Comparison of ENCODE assay signal across 12 mouse cellular contexts in the genomic region with DNA sequence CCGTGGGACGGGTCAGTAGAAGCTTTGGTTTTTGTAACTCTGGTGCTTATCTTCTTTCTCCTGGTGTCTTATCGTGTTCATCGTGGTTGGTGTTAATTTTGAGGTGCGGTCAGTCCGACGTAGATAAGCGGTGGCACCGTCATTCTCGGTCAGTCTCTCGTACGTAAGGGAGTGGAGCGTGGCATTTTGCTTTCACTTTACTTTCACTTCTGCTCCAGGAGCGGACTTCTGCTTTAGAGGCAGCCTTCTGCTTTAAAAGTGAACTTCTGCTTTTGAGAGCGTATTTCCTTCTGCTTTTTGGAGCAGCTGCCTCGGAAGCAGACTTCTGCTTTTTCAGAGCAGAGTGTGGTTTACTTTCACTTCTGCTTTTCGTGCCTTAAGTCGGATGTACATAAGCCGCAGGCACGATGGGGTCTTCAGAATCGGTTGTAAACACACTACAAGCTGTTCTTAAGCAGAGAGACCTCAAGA.
DNase-seq lines count a peak whose midpoint lies in the region; ATAC-seq and TF ChIP-seq lines count a peak whose summit lies in the region.
"Had no signal": no experiment of that assay in that cellular context is flagged by ENCODE, and none has a peak within 500 bp of the region (broad histone marks: within the 10 kb centered on the region; RNA-seq: fewer than 3 reads in every experiment).

No protein-coding gene starts in this region.

- peaks cover 36% of the 10 kb centered on the region for H3K9me3 ChIP-seq in liver, embryonic 11.5 days (ENCODE audit: control insufficient read depth, low read length)

- peak; percentile 39 for ATAC-seq in liver, embryonic 11.5 days (replicated peaks; ENCODE audit: low FRiP score)

- peak overlapping the region; percentile 18; the same call in 1 of the 2 replicates for H3K9ac ChIP-seq in liver, embryonic 11.5 days (ENCODE audit: low read depth, low read length)
- H3K9ac ChIP-seq: embryonic facial prominence, embryonic 12.5 days; limb, embryonic 12.5 days had no signal

- no peak overlapping the region for H3K4me3 ChIP-seq in lung, adult 2 months (replicated peaks; ENCODE audit: extremely low read depth, low read depth, low read length)
- peak overlapping the region; percentile 47 for H3K4me3 ChIP-seq in liver, embryonic 11.5 days (ENCODE audit: low read depth, low read length)
- H3K4me3 ChIP-seq: embryonic facial prominence, embryonic 12.5 days; limb, embryonic 12.5 days had no signal

- TF ChIP-seq CTCF in lung, adult 2 months (IDR thresholded peaks at IDR 0.05; ENCODE audit: insufficient read depth, low read length) = no peak

- H3K27me3 ChIP-seq in liver, embryonic 11.5 days (replicated peaks; ENCODE audit: control insufficient read depth, insufficient read depth, low read length) = no peaks in the 10 kb centered on the region
- H3K27me3 ChIP-seq: embryonic facial prominence, embryonic 12.5 days; limb, embryonic 12.5 days had no signal

- 79% methylated on average over 21 of the region's 21 CpGs for WGBS in lung, adult 2 months
- WGBS in liver, embryonic 11.5 days = 42% methylated on average over 21 of the region's 21 CpGs

- peak overlapping the region; percentile 54 for H3K4me2 ChIP-seq in liver, embryonic 11.5 days
- H3K4me2 ChIP-seq: embryonic facial prominence, embryonic 12.5 days; limb, embryonic 12.5 days had no signal

- H3K27ac ChIP-seq in liver, embryonic 11.5 days (ENCODE audit: low read depth, low read length) = 0 out of 2 replicates have a peak overlapping the region, but pooled peaks have one; percentile 33
- H3K27ac ChIP-seq: embryonic facial prominence, embryonic 12.5 days; kidney, postnatal 0 days; limb, embryonic 12.5 days had no signal

- H3K4me1 ChIP-seq in lung, adult 2 months (ENCODE audit: control insufficient read depth, insufficient read depth, low read length) = no peaks in the 10 kb centered on the region
- no peaks in the 10 kb centered on the region for H3K4me1 ChIP-seq in liver, embryonic 11.5 days (replicated peaks; ENCODE audit: control insufficient read depth, insufficient read depth, low read length)
- H3K4me1 ChIP-seq: embryonic facial prominence, embryonic 12.5 days; limb, embryonic 12.5 days had no signal

- peak; percentile 68 for DNase-seq in lung, postnatal 25 days (ENCODE audit: low spot score)
- DNase-seq in lung, adult 2 months = no peak
- DNase-seq in liver, embryonic 11.5 days (ENCODE audit: low spot score) = no peak
- peak; percentile 89 to 90 for DNase-seq in natural killer cell, adult 2 months (ENCODE audit: low spot score in 2 of 2)
- DNase-seq in kidney, postnatal 36 days = no peak
- no peak for DNase-seq in frontal cortex, postnatal 36 days (ENCODE audit: low spot score in 2 of 2)
- DNase-seq in left cerebral cortex, adult 18-20 months (ENCODE audit: low spot score in 2 of 2) = no peak
- no peak for DNase-seq in neural tube, embryonic 10.5 days (ENCODE audit: extremely low spot score, low spot score)
- DNase-seq: heart, postnatal 10 days had no signal

- TF ChIP-seq POLR2A in lung, adult 2 months (IDR thresholded peaks at IDR 0.05; ENCODE audit: borderline replicate concordance, extremely low read depth, low read depth, low read length) = no peak

- H3K36me3 ChIP-seq in liver, embryonic 11.5 days (ENCODE audit: control insufficient read depth, insufficient read depth, low read length) = 0 out of 2 replicates have a peak, but pooled peaks cover 2% of the 10 kb centered on the region
- H3K36me3 ChIP-seq: embryonic facial prominence, embryonic 12.5 days; limb, embryonic 12.5 days had no signal

Comparison
In these comparisons a context has a peak if more than half of its experiments do, and no peak if none do; other contexts are left out.
1. DNase-seq: peak in lung, postnatal 25 days (single experiment) and natural killer cell, adult 2 months (2 of 2); none in lung, adult 2 months (single experiment), liver, embryonic 11.5 days (single experiment), kidney, postnatal 36 days (0 of 2), frontal cortex, postnatal 36 days (0 of 2), left cerebral cortex, adult 18-20 months (0 of 2) and neural tube, embryonic 10.5 days (single experiment).